Mouse (Mus musculus): ENCODE results near the gene Hrasls. TPM values are rescaled to one million over a fixed set of nuclear protein-coding genes. Genes with fewer than 3 reads are reported as not detected.
A peak's percentile ranks its signal among the peaks of the same experiment; 100 is the strongest.

The Hrasls gene
- polyA plus RNA-seq, 1 experiment from 2014 or later: 0.16 TPM

DNA sequence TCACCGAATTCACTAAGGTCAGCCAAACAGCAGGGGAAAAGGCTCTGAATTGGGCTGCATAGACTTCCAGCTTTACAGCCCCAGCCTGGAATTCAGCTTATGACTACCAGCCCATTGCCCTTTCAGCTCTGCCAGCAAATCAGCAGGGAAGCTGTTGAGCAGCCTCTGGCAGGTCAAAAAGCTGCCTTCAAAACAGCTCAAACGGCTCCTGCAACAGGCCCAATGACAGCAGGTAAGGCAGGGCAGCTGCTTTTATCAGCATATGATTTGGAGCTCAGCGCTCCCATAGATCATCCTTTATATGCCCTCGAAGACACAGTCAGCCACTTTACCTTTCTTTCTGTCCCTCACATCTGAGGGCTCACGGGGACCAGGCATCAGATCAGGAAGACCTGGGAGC is 16.6 kb upstream of the Hrasls start:
- Histone ChIP-seq H3K4me1 (replicated peaks; ENCODE audit: insufficient read depth, low read length) (no peaks in the 10 kb centered on the region), H3K4me2 (ENCODE audit: low read length) (no peak overlapping the region), H3K27ac (no peak overlapping the region), H3K4me3 (replicated peaks; ENCODE audit: low read depth, low read length) (no peak overlapping the region), H3K9me3 (replicated peaks; ENCODE audit: low read length) (no peaks in the 10 kb centered on the region), H3K36me3 (ENCODE audit: insufficient read depth, low read length) (no peaks in the 10 kb centered on the region), H3K27me3 (ENCODE audit: insufficient read depth, low read length) (no peaks in the 10 kb centered on the region), H3K9ac (ENCODE audit: low read depth, low read length) (no peak overlapping the region)
- no peak for TF ChIP-seq CTCF (IDR thresholded peaks at IDR 0.05; ENCODE audit: low read depth)
- WGBS: 37% methylated on average over 5 of the region's 5 CpGs
- DNase-seq (ENCODE audit: low spot score) (no peak), ATAC-seq (replicated peaks; ENCODE audit: low FRiP score, low read depth) (no peak)

DNA sequence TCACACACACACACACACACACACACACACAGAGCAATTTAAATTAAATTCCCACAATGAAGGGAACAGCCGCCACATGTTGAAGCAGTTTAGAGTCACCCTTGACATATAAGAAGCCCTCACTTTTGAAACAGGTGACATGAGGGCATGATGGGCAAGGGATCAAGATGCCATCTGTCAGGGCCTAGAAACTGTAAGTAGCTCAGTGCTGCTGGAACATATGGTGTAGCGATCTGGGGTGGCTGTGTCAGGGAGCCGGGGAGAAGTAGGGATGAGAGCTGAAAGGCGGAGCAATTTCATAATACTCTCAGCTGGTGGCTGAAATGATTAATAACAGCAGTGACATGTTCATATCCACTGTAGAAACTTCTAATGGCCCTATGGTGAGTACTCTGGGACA is 15.5 kb upstream of the Hrasls start:
- Histone ChIP-seq H3K27me3 (ENCODE audit: insufficient read depth, low read length) (no peaks in the 10 kb centered on the region), H3K9me3 (replicated peaks; ENCODE audit: low read length) (no peaks in the 10 kb centered on the region), H3K4me3 (replicated peaks; ENCODE audit: low read depth, low read length) (no peak overlapping the region), H3K4me2 (ENCODE audit: low read length) (no peak overlapping the region), H3K27ac (no peak overlapping the region), H3K4me1 (replicated peaks; ENCODE audit: insufficient read depth, low read length) (no peaks in the 10 kb centered on the region), H3K9ac (ENCODE audit: low read depth, low read length) (no peak overlapping the region), H3K36me3 (ENCODE audit: insufficient read depth, low read length) (no peaks in the 10 kb centered on the region)
- WGBS: 87% methylated on average over 4 of the region's 4 CpGs
- no peak for TF ChIP-seq CTCF (IDR thresholded peaks at IDR 0.05; ENCODE audit: low read depth)
- DNase-seq (ENCODE audit: low spot score) (no peak), ATAC-seq (replicated peaks; ENCODE audit: low FRiP score, low read depth) (no peak)

DNA sequence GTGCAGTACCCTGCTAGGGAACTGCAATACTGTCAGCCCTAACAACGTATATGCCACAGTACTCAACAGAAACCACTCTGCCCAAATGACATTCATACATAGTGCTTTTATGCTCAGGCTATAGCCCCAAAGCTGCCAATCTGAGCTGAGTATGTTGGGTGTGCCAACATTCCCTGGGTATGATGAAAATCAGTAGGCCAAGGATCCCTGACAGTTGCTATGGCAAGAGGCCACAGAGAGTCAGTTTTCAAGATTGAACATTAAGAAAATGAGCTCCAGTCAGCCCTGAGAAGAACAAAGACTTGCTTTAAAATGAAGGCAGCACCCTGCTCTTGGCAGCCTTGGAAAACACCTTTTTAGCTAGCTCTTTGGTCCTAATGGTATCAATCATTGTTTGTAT is 14.3 kb upstream of the Hrasls start:
- no peak for TF ChIP-seq CTCF (IDR thresholded peaks at IDR 0.05; ENCODE audit: low read depth)
- no peak overlapping the region for H3K9ac ChIP-seq (ENCODE audit: low read depth, low read length)
- DNase-seq (ENCODE audit: low spot score) (no peak), ATAC-seq (replicated peaks; ENCODE audit: low FRiP score, low read depth) (no peak)
- no peaks in the 10 kb centered on the region for H3K4me1 ChIP-seq (replicated peaks; ENCODE audit: insufficient read depth, low read length)
- H3K36me3 ChIP-seq (ENCODE audit: insufficient read depth, low read length): no peaks in the 10 kb centered on the region
- 71% methylated on average over 1 of the region's 1 CpGs for WGBS
- H3K4me3 ChIP-seq (replicated peaks; ENCODE audit: low read depth, low read length): no peak overlapping the region
- H3K27me3 ChIP-seq (ENCODE audit: insufficient read depth, low read length): no peaks in the 10 kb centered on the region
- no peak overlapping the region for H3K27ac ChIP-seq
- no peak overlapping the region for H3K4me2 ChIP-seq (ENCODE audit: low read length)
- H3K9me3 ChIP-seq (replicated peaks; ENCODE audit: low read length): no peaks in the 10 kb centered on the region

DNA sequence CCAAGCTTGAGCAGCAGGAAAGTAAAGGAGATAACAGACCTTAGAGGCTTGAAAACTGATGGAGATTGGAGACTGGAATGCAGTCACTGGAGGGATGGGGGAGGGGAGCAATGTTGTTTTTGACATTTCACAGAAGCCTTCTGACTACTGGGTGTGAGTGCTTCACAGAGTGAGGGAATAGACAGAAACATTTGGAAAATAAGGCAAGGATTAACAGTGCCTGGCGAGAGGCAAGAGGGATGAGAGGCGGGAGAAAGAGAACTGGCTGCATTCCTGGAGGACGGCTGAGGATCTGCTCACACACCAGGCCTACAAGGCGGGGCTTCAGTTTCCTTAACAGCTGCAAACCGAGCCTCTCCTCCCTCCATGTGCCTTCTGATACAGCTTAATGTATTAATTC is 11.0 kb upstream of the Hrasls start:
- H3K27me3 ChIP-seq (ENCODE audit: insufficient read depth, low read length): no peaks in the 10 kb centered on the region
- H3K27ac ChIP-seq: no peak overlapping the region
- H3K4me2 ChIP-seq (ENCODE audit: low read length): no peak overlapping the region
- no peaks in the 10 kb centered on the region for H3K9me3 ChIP-seq (replicated peaks; ENCODE audit: low read length)
- H3K4me3 ChIP-seq (replicated peaks; ENCODE audit: low read depth, low read length): no peak overlapping the region
- DNase-seq (ENCODE audit: low spot score) (peak; percentile 56), ATAC-seq (replicated peaks; ENCODE audit: low FRiP score, low read depth) (no peak)
- 20% methylated on average over 5 of the region's 5 CpGs for WGBS
- H3K36me3 ChIP-seq (ENCODE audit: insufficient read depth, low read length): no peaks in the 10 kb centered on the region
- H3K4me1 ChIP-seq (replicated peaks; ENCODE audit: insufficient read depth, low read length): no peaks in the 10 kb centered on the region
- TF ChIP-seq CTCF (IDR thresholded peaks at IDR 0.05; ENCODE audit: low read depth): no peak
- no peak overlapping the region for H3K9ac ChIP-seq (ENCODE audit: low read depth, low read length)

DNA sequence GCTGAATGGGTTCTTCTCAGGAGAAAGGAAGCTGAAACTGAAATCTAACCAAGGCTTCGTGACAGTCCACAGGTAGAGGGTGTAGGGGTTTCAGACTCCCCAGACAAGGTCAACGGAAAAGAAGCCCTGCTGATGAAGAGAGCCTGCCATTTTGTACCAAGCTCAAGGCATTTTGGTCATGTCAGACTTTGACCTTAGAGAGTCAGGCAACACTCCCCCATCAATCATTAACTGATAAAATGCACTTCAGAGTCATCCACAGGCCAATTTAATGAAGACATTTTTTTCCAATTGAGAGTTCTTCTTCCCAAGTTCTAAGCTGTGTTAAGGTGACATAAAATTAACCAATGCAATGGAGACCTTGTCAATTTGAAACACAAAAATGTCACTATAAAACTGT is 8.3 kb upstream of the Hrasls start:
- whole genome bisulfite sequencing: 77% methylated on average over 2 of the region's 2 CpGs
- H3K4me1 ChIP-seq (replicated peaks; ENCODE audit: insufficient read depth, low read length): no peaks in the 10 kb centered on the region
- no peaks in the 10 kb centered on the region for H3K36me3 ChIP-seq (ENCODE audit: insufficient read depth, low read length)
- no peak overlapping the region for H3K9ac ChIP-seq (ENCODE audit: low read depth, low read length)
- no peak overlapping the region for H3K4me3 ChIP-seq (replicated peaks; ENCODE audit: low read depth, low read length)
- ATAC-seq (replicated peaks; ENCODE audit: low FRiP score, low read depth) (no peak), DNase-seq (ENCODE audit: low spot score) (no peak)
- TF ChIP-seq CTCF (IDR thresholded peaks at IDR 0.05; ENCODE audit: low read depth): no peak
- no peak overlapping the region for H3K27ac ChIP-seq
- H3K27me3 ChIP-seq (ENCODE audit: insufficient read depth, low read length): no peaks in the 10 kb centered on the region
- H3K9me3 ChIP-seq (replicated peaks; ENCODE audit: low read length): no peaks in the 10 kb centered on the region
- no peak overlapping the region for H3K4me2 ChIP-seq (ENCODE audit: low read length)

DNA sequence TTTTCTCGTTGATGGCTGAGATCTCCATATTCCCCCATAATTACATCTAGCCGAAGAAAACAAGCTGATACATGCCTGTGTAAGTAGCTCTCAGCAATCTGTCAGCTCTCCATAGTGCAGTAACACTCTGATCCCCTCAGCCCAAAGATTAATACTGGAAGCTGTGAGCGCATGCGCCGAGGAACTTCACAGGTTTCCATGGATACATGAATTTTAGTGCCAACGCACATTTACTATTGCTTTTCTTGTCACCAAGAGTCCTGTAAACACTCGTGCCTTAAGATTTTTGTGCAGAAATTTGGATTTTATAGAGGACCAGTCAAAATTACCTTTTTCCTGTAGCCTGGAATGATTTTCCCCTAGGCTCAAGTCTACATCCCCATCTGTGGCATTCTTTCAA is 4.6 kb upstream of the Hrasls start:
- ATAC-seq (replicated peaks; ENCODE audit: low FRiP score, low read depth) (no peak), DNase-seq (ENCODE audit: low spot score) (no peak)

DNA sequence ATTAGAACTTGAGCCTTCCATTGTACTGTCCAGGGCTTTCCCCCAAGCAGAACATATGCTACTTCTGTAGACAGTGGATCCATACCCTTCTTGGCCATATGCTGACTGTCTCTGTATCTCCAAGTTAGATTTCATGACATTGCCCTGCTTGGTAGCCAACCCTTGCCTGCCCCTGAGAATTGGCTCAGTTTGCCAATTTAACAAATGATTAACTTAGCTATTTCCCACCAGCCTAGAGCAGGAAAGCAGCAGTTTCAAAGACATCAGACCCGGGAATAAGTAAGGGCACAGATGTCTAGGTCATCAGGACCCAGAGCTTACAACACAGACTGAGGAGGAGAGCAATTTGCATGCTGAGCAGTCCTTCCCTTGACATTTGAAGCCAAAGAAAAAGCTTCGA is 3.9 kb upstream of the Hrasls start:
- no peaks in the 10 kb centered on the region for H3K9me3 ChIP-seq (replicated peaks; ENCODE audit: low read length)
- DNase-seq (ENCODE audit: low spot score) (no peak), ATAC-seq (replicated peaks; ENCODE audit: low FRiP score, low read depth) (no peak)
- no peak overlapping the region for H3K4me2 ChIP-seq (ENCODE audit: low read length)
- H3K27ac ChIP-seq: no peak overlapping the region
- 21% methylated on average over 2 of the region's 2 CpGs for WGBS
- no peak overlapping the region for H3K4me3 ChIP-seq (replicated peaks; ENCODE audit: low read depth, low read length)
- no peaks in the 10 kb centered on the region for H3K36me3 ChIP-seq (ENCODE audit: insufficient read depth, low read length)
- peaks cover 7% of the 10 kb centered on the region; the same call in 1 of the 2 replicates for H3K27me3 ChIP-seq (ENCODE audit: insufficient read depth, low read length)
- H3K9ac ChIP-seq (ENCODE audit: low read depth, low read length): no peak overlapping the region
- no peaks in the 10 kb centered on the region for H3K4me1 ChIP-seq (replicated peaks; ENCODE audit: insufficient read depth, low read length)
- TF ChIP-seq CTCF (IDR thresholded peaks at IDR 0.05; ENCODE audit: low read depth): no peak

More for the DNA sequence above, 4.6 kb upstream of the Hrasls start:
- TF ChIP-seq CTCF (IDR thresholded peaks at IDR 0.05; ENCODE audit: low read depth): no peak
- no peak overlapping the region for H3K4me2 ChIP-seq (ENCODE audit: low read length)
- no peaks in the 10 kb centered on the region for H3K9me3 ChIP-seq (replicated peaks; ENCODE audit: low read length)
- no peak overlapping the region for H3K9ac ChIP-seq (ENCODE audit: low read depth, low read length)
- no peak overlapping the region for H3K4me3 ChIP-seq (replicated peaks; ENCODE audit: low read depth, low read length)
- H3K27me3 ChIP-seq (ENCODE audit: insufficient read depth, low read length): peaks cover 7% of the 10 kb centered on the region; the same call in 1 of the 2 replicates
- H3K36me3 ChIP-seq (ENCODE audit: insufficient read depth, low read length): no peaks in the 10 kb centered on the region
- 77% methylated on average over 7 of the region's 7 CpGs for WGBS
- no peak overlapping the region for H3K27ac ChIP-seq
- H3K4me1 ChIP-seq (replicated peaks; ENCODE audit: insufficient read depth, low read length): no peaks in the 10 kb centered on the region
